Mouse (Mus musculus) spleen, adult 2 months (tissue): ENCODE results near the gene Arf1. TPM values are rescaled to one million over a fixed set of nuclear protein-coding genes. Genes with fewer than 3 reads are reported as not detected.

ENCODE experiments used
- DNase-seq, 2 experiments: peaks; one replicate each; pipeline versions ENCODE4 v3.0.0 to v3.0.0-alpha.2; 2012 to 2021; ENCODE audit warnings: low spot score in 2 of 2, low read depth in 1 of 2
- H3K27ac ChIP-seq: fragments of 200-500 bp; 2 replicates; pipeline ENCODE4 v1.5.1; 2012; ENCODE audit warnings: low read length, inconsistent platforms; ENCODE audit not compliant: insufficient read depth
- H3K27me3 ChIP-seq: fragments of 200-500 bp; 2 replicates; pipeline ENCODE4 v1.6.1; 2012; ENCODE audit warnings: mild to moderate bottlenecking, moderate library complexity, low read length, inconsistent platforms; ENCODE audit not compliant: control insufficient read depth, insufficient read depth
- H3K36me3 ChIP-seq: fragments of 200-500 bp; 2 replicates; pipeline ENCODE4 v1.6.1; 2012; ENCODE audit warnings: mild to moderate bottlenecking, low read length, inconsistent platforms; ENCODE audit not compliant: control insufficient read depth, insufficient read depth
- H3K4me1 ChIP-seq: fragments of 200-500 bp; 2 replicates; pipeline ENCODE4 v1.6.1; 2011; ENCODE audit warnings: inconsistent platforms; ENCODE audit not compliant: control insufficient read depth, insufficient read depth, insufficient read length
- H3K4me3 ChIP-seq: fragments of 200-500 bp; 2 replicates; pipeline ENCODE4 v1.5.1; 2011; ENCODE audit warnings: mild to moderate bottlenecking, inconsistent platforms; ENCODE audit not compliant: insufficient read depth, insufficient read length; ENCODE audit errors: extremely low read depth
- CTCF ChIP-seq: fragments of 200-500 bp; IDR thresholded peaks from 2 replicates; pipeline ENCODE4 v1.5.1; 2011; ENCODE audit warnings: mild to moderate bottlenecking, inconsistent platforms; ENCODE audit not compliant: insufficient read depth, insufficient read length, insufficient replicate concordance; ENCODE audit errors: extremely low read depth
- POLR2A ChIP-seq: fragments of 200-500 bp; IDR thresholded peaks from 2 replicates; pipeline ENCODE4 v1.6.1; 2011; ENCODE audit warnings: low read depth, low read length, inconsistent platforms
- WGBS: fragments of 180-500 bp; shearing (Covaris S2); methylation state at CpG from one replicate; pipeline ENCODE4 v1.1.7; 2018; 5-methylcytosine and 5-hydroxymethylcytosine counted together
- polyA plus RNA-seq: library from polyadenylated mRNA; depleted of rRNA; stranded (reverse); fragments of >200 nt; gene quantifications from 2 replicates; pipeline ENCODE4 v1.2.3, GENCODE M21; 2012

Gene Arf1
- polyA plus RNA-seq, 1 experiment, result 252 TPM

- DNase-seq, result no peak
- Histone ChIP-seq H3K27me3 (peaks cover 9% of the 10 kb centered on the region), H3K4me3 (no peak overlapping the region; the same call in 1 of the 2 replicates), H3K27ac (no peak overlapping the region), H3K4me1 (no peaks in the 10 kb centered on the region; the same call in 1 of the 2 replicates), H3K36me3 (no peaks in the 10 kb centered on the region)
- 3% methylated on average over 56 of the region's 56 CpGs for WGBS
- TF ChIP-seq CTCF, result no peak
- TF ChIP-seq POLR2A, result no peak
Observed at GRCm38 (mm10) chr11:59263870-59264563, 35.9 kb upstream of the Arf1 start.

DNA sequence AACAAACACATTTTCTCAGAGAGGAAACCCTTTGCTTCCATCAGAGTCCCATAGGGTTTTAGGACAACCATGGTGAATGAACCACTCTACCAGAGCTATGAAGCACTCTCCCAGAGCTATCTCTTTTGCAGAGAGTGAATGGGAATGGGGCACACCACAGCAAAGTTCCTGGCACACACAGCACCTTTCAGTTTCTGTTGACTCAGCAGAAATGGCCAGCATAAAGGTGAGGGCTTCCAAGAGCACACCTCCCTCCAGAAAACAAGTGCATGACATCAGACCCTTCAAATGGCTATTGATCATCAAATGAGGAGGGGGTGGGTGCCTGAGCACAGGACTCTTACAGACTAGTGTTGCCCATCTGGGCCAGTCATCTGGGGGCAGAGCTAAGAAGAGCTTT lies 34.2 kb upstream of the Arf1 start:
- H3K4me3 ChIP-seq, result no peak overlapping the region
- H3K4me1 ChIP-seq, result no peaks in the 10 kb centered on the region; the same call in 1 of the 2 replicates
- DNase-seq, result no peak
- TF ChIP-seq CTCF (no peak), POLR2A (no peak)
- no peak overlapping the region for H3K27ac ChIP-seq
- H3K27me3 ChIP-seq, result peaks cover 9% of the 10 kb centered on the region
- no peaks in the 10 kb centered on the region for H3K36me3 ChIP-seq

GRCm38 (mm10) chr11:59260706-59261493 lies 32.8 kb upstream of the Arf1 start:
- Histone ChIP-seq H3K27ac (no peak overlapping the region), H3K36me3 (no peaks in the 10 kb centered on the region), H3K27me3 (peaks cover 9% of the 10 kb centered on the region), H3K4me3 (no peak overlapping the region), H3K4me1 (no peaks in the 10 kb centered on the region; the same call in 1 of the 2 replicates)
- WGBS, result 76% methylated on average over 10 of the region's 10 CpGs
- no peak for TF ChIP-seq CTCF
- no peak for TF ChIP-seq POLR2A
- no peak for DNase-seq

- DNase-seq, result no peak
- no peak for TF ChIP-seq CTCF
- no peak for TF ChIP-seq POLR2A
- Histone ChIP-seq H3K4me3 (no peak overlapping the region), H3K4me1 (no peaks in the 10 kb centered on the region; the same call in 1 of the 2 replicates), H3K27me3 (peaks cover 9% of the 10 kb centered on the region), H3K27ac (no peak overlapping the region), H3K36me3 (no peaks in the 10 kb centered on the region)
- 80% methylated on average over 7 of the region's 7 CpGs for WGBS
Observed at GRCm38 (mm10) chr11:59259647-59260046, 31.6 kb upstream of the Arf1 start.

DNA sequence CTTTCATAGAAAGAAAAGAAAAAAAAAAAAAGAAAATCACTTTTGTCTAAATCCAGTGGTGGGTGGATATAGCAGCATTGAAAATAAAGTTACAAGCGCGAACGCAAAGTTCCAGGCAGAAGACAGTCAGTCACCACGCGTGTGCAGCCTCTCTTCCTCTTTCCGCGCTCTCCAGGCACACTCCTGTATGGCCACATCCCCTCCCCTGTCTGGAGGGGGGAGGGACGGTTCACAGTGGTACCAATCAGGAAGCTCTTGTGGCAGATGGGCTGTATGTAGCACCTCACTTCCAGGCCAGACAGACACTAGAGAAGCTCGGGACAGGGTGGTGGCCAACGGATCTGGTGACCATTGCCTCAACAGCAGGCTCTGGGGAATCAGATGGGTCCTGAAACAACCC lies 20.0 kb upstream of the Arf1 start:
- WGBS, result 3% methylated on average over 10 of the region's 10 CpGs

DNA sequence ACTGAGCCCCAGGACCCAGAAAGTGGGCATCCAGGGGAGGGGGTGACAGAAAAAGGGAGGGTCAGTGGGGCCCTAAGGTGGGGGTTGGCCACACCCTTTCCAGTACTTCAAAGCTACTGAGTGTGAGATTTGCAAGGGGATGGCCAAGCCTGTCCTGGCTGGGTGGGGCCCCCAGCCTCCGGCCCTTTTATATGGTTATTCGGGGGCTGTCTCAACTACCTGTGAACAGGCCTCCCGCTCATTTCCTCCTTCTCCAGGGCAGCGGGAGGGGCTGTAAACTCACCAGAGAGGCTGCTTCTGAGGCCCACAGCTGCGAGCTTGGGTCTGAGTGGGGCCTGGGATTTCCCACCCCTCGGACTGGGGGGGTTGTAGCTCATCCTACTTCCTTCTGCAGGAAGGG lies 15.8 kb upstream of the Arf1 start:
- Histone ChIP-seq H3K27me3 (no peaks in the 10 kb centered on the region), H3K27ac (no peak overlapping the region), H3K4me3 (no peak overlapping the region), H3K4me1 (no peaks in the 10 kb centered on the region), H3K36me3 (no peaks in the 10 kb centered on the region)
- DNase-seq, result no peak
- WGBS, result 25% methylated on average over 6 of the region's 6 CpGs
- TF ChIP-seq CTCF (no peak), POLR2A (no peak)

More for the DNA sequence above, 20.0 kb upstream of the Arf1 start:
- no peak for TF ChIP-seq POLR2A
- TF ChIP-seq CTCF, result no peak
- 0 out of 2 replicates have a peak, but pooled peaks cover 1% of the 10 kb centered on the region for H3K27me3 ChIP-seq
- H3K4me1 ChIP-seq, result no peaks in the 10 kb centered on the region
- no peaks in the 10 kb centered on the region for H3K36me3 ChIP-seq
- H3K27ac ChIP-seq, result no peak overlapping the region
- DNase-seq, result no peak
- no peak overlapping the region for H3K4me3 ChIP-seq
